Mouse (Mus musculus) liver, adult 2 months (tissue): ENCODE measurements around the gene Psmd13.

Experiments used
- CTCF ChIP-seq: fragments of 200-500 bp; IDR thresholded peaks from 2 replicates; pipeline ENCODE4 v1.5.1; 2011; ENCODE audit warnings: low read depth, low read length, control low read depth
- POLR2A ChIP-seq: fragments of 200-500 bp; IDR thresholded peaks from 2 replicates; pipeline ENCODE4 v1.6.1; 2011; ENCODE audit warnings: low read length, control low read depth; ENCODE audit not compliant: insufficient read depth; ENCODE audit errors: extremely low read depth

DNA sequence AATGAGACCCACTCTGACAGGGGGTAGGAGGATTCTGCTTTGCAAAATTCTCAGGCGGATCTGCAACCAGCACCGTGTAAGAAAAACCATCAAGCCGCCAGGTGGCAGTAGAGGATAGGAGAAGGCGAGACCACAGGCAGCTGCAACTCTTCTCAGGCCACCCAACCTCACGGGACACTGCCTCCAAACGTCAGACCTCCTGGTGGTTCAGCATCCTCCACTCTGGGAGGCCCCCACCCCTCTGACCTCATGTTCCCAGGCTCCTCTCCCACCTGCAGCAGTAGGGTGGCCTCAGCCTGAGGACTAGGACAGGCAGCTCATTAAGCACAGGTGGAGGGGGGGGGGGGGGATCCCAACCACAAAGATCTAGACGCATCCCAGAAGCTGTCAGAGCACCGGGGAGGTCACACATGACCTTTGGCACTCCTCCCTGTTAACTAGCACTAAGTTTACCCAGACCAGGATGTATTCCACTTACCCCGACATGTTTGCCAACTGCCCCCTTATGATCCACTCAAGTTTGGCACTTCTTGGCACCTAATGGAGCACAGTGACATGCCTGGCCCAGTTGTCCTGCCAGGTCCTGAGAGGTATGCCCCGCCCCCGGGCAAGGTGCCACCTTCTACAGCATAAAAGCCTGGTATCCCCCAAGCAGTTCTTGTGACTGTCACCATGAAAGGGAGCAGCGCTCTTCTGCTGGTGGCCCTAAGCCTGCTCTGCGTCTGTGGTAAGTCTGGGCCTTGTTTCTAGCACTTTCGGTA, 36.7 kb upstream of the Psmd13 start, which contains the start of gene Scgb1c1:
- TF ChIP-seq POLR2A (no peak), CTCF (peak; percentile 94)
